Mouse (Mus musculus) liver, embryonic 15.5 days (tissue): ENCODE results near the gene Cdk9. TPM values are rescaled to one million over a fixed set of nuclear protein-coding genes. Genes with fewer than 3 reads are reported as not detected.

Source experiments
- ATAC-seq: fragments of 200-750 bp; cut with Nextera tagmentation; 2 replicates; pipeline ENCODE4 v1.8.0; 2017; ENCODE audit warnings: moderate number of reproducible peaks, mild to moderate bottlenecking, moderate library complexity; ENCODE audit not compliant: insufficient read depth
- H3K27ac ChIP-seq: fragments of 300-500 bp; sonication (generic); replicated peaks from 2 replicates; pipeline ENCODE4 v1.5.1; 2015; ENCODE audit warnings: mild to moderate bottlenecking, inconsistent platforms
- H3K27me3 ChIP-seq: fragments of 300-500 bp; sonication (generic); 2 replicates; pipeline ENCODE4 v1.6.1; 2015; ENCODE audit warnings: mild to moderate bottlenecking, inconsistent platforms
- H3K36me3 ChIP-seq: fragments of 300-500 bp; sonication (generic); replicated peaks from 2 replicates; pipeline ENCODE4 v1.6.1; 2015; ENCODE audit warnings: moderate library complexity, mild to moderate bottlenecking, inconsistent platforms
- H3K4me1 ChIP-seq: fragments of 300-500 bp; sonication (generic); replicated peaks from 2 replicates; pipeline ENCODE4 v1.6.1; 2015; ENCODE audit warnings: inconsistent platforms
- H3K4me2 ChIP-seq: fragments of 300-500 bp; sonication (generic); 2 replicates; pipeline ENCODE4 v1.6.1; 2015; ENCODE audit warnings: moderate library complexity, mild to moderate bottlenecking, inconsistent platforms
- H3K4me3 ChIP-seq: fragments of 300-500 bp; sonication (generic); replicated peaks from 2 replicates; pipeline ENCODE4 v1.5.1; 2015; ENCODE audit warnings: mild to moderate bottlenecking, inconsistent platforms
- H3K9ac ChIP-seq: fragments of 300-500 bp; sonication (generic); 2 replicates; pipeline ENCODE4 v1.6.1; 2015; ENCODE audit warnings: moderate library complexity, mild to moderate bottlenecking, inconsistent platforms
- H3K9me3 ChIP-seq: fragments of 300-500 bp; sonication (generic); replicated peaks from 2 replicates; pipeline ENCODE4 v1.6.1; 2016; ENCODE audit warnings: inconsistent platforms
- WGBS: fragments of 180-500 bp; shearing (Covaris S2); methylation state at CpG from one replicate; pipeline ENCODE4 v1.1.7; 2015; ENCODE audit warnings: mixed read lengths; ENCODE audit not compliant: insufficient replicate concordance; 5-methylcytosine and 5-hydroxymethylcytosine counted together
- polyA plus RNA-seq: library from polyadenylated mRNA; unstranded; fragments of >200 nt; fragmentation: Nextera tagmentation; extraction: Ambion mirVana; gene quantifications from 2 replicates; pipeline ENCODE4 v1.2.1, GENCODE M21; 2015

The Cdk9 gene
- polyA plus RNA-seq, 1 experiment from 2014 or later, result 48.3 TPM

- WGBS, result 66% methylated on average over 6 of the region's 6 CpGs
- no peak overlapping the region for H3K9ac ChIP-seq
- no peak for ATAC-seq
- no peak overlapping the region for H3K27ac ChIP-seq
- no peak overlapping the region for H3K4me2 ChIP-seq
- no peaks in the 10 kb centered on the region for H3K9me3 ChIP-seq
- H3K4me1 ChIP-seq, result peaks cover 11% of the 10 kb centered on the region
- H3K4me3 ChIP-seq, result no peak overlapping the region
- no peaks in the 10 kb centered on the region for H3K36me3 ChIP-seq
- no peaks in the 10 kb centered on the region for H3K27me3 ChIP-seq
These were observed 19.8 kb upstream of the Cdk9 start for GRCm38 (mm10) chr2:32732695-32733094.

DNA sequence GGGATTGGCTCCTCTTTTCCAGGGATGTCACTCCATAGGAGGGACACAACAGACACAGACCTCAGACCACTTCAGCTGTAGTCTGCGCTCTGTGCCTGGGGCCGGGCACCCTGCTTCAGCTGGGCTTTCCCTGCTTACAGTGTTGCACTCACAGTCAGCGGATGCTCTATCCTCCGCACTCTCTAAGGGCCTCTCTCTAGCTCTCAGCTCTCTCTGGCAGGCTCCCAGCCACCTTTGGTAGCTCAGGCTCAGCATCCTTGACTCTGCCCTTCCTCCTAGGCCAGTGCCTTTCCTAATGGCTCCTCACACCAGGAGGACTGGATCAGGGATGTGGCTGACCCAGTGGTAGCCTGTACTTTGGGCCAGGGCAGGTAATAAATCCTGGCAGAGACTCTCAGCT lies 19.0 kb upstream of the Cdk9 start:
- H3K27ac ChIP-seq, result no peak overlapping the region
- no peaks in the 10 kb centered on the region for H3K9me3 ChIP-seq
- ATAC-seq, result no peak
- H3K4me1 ChIP-seq, result peaks cover 18% of the 10 kb centered on the region
- WGBS, result 80% methylated on average over 4 of the region's 4 CpGs
- H3K4me2 ChIP-seq, result no peak overlapping the region
- H3K36me3 ChIP-seq, result no peaks in the 10 kb centered on the region
- H3K27me3 ChIP-seq, result no peaks in the 10 kb centered on the region
- no peak overlapping the region for H3K9ac ChIP-seq
- no peak overlapping the region for H3K4me3 ChIP-seq

- no peak for ATAC-seq
- Histone ChIP-seq H3K27me3 (no peaks in the 10 kb centered on the region), H3K9me3 (no peaks in the 10 kb centered on the region), H3K4me2 (no peak overlapping the region), H3K36me3 (0 out of 2 replicates have a peak, but pooled peaks cover 3% of the 10 kb centered on the region), H3K9ac (no peak overlapping the region), H3K4me3 (no peak overlapping the region), H3K27ac (no peak overlapping the region), H3K4me1 (peaks cover 11% of the 10 kb centered on the region)
- 61% methylated on average over 11 of the region's 11 CpGs for WGBS
These were observed 18.0 kb upstream of the Cdk9 start for GRCm38 (mm10) chr2:32730854-32731253.

DNA sequence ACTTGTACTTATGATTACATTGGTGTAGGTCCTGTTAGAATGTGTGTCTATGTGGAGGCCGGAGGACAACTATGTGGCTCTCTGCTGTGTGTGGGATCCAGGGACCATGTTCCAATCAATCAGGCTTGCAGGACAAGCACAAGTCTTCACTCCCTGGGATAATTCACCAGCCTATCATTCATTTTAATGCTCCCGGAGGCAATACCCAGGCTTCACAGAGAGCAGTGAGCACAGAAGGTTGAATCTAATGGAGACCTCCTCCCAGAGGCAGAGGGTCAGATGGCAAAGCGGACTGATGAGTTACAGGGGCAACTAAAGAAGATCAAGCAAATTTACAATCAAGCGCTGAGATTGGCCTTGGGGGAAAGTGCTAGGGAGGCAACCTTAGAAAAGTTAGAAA lies 16.7 kb upstream of the Cdk9 start:
- no peak overlapping the region for H3K4me3 ChIP-seq
- H3K27ac ChIP-seq, result no peak overlapping the region
- 70% methylated on average over 4 of the region's 4 CpGs for WGBS
- no peaks in the 10 kb centered on the region for H3K9me3 ChIP-seq
- peaks cover 11% of the 10 kb centered on the region for H3K4me1 ChIP-seq
- no peak overlapping the region for H3K4me2 ChIP-seq
- ATAC-seq, result no peak
- no peaks in the 10 kb centered on the region for H3K27me3 ChIP-seq
- H3K9ac ChIP-seq, result no peak overlapping the region
- H3K36me3 ChIP-seq, result 0 out of 2 replicates have a peak, but pooled peaks cover 3% of the 10 kb centered on the region

GRCm38 (mm10) chr2:32728463-32728862 lies 15.6 kb upstream of the Cdk9 start:
- no peaks in the 10 kb centered on the region for H3K27me3 ChIP-seq
- peaks cover 11% of the 10 kb centered on the region for H3K4me1 ChIP-seq
- H3K9me3 ChIP-seq, result no peaks in the 10 kb centered on the region
- H3K36me3 ChIP-seq, result 0 out of 2 replicates have a peak, but pooled peaks cover 3% of the 10 kb centered on the region
- WGBS, result 45% methylated on average over 7 of the region's 7 CpGs
- ATAC-seq, result no peak
- no peak overlapping the region for H3K9ac ChIP-seq
- 0 out of 2 replicates have a peak overlapping the region, but pooled peaks have one; percentile 33 for H3K4me3 ChIP-seq
- H3K4me2 ChIP-seq, result peak overlapping the region; percentile 50
- no peak overlapping the region for H3K27ac ChIP-seq

DNA sequence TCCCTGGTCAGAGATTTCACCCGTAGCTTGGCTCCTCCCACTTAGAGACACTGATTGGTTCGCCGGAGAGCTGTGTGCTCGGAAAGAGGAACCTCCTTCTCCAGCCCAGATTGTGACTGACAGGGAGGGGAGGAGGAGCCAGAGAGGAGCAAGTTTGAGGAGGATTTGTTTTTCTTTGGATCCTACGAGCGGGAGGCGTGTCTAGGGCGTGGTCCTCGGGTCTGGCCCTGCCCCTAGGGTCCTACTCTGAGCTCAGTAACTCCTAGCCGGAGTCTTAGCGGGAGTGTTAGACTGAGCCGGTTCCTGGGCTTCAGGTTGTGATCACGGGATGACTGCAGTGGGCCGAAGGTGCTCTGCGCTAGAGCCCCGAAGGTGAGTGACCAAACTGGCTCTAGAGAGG lies 14.6 kb upstream of the Cdk9 start:
- Histone ChIP-seq H3K9me3 (no peaks in the 10 kb centered on the region), H3K4me1 (peaks cover 11% of the 10 kb centered on the region), H3K27me3 (no peaks in the 10 kb centered on the region), H3K4me3 (peak overlapping the region; percentile 33), H3K36me3 (0 out of 2 replicates have a peak, but pooled peaks cover 3% of the 10 kb centered on the region), H3K4me2 (peak overlapping the region; percentile 50), H3K27ac (no peak overlapping the region), H3K9ac (no peak overlapping the region)
- ATAC-seq, result peak; percentile 88
- 2% methylated on average over 16 of the region's 16 CpGs for whole genome bisulfite sequencing

DNA sequence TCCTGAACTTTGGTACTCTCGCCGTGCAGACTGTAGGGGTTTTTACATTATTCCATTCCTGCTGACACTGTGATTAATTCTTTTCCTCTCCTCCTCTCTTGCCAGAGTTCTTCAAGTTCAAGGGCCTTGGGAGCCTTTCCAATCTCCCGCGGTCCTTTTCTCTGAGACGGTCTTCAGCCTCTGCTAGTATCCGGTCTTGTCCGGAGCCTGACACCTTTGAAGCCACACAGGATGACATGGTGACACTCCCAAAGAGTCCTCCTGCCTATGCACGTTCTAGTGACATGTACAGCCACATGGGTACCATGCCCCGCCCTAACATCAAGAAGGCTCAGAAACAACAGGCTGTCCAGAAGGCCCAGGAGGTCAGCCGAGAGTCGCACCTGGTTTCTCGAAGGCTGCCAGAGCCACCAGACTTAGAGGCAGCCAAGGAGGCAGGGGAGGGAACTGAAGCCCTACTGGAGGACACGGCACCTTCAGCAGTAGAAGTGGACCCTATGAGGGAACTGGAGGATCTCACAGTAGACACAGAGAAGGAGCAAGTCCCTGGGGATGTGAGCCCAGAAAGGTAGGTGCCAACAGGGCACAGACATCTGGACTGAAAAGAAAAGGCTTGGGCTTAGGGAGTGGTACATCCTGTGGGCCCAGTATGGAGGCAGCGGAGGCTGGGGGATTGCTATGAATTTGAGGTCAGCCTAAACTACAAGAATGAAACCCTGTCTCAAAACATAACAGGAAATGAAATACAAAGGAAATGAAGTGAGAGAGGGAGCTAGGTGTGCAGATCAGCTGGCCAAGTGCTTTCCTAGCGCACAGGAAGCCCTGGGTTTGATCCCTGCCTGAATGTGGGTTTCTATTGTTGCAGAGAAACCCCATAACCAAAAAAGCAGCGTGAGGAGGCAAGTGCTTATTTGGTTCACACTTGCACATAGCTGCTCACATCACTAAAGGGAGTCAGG lies 12.2 kb upstream of the Cdk9 start:
- H3K27ac ChIP-seq, result no peak overlapping the region
- WGBS, result 72% methylated on average over 16 of the region's 16 CpGs
- H3K36me3 ChIP-seq, result 0 out of 2 replicates have a peak, but pooled peaks cover 3% of the 10 kb centered on the region
- no peaks in the 10 kb centered on the region for H3K27me3 ChIP-seq
- no peak overlapping the region for H3K4me3 ChIP-seq
- no peaks in the 10 kb centered on the region for H3K9me3 ChIP-seq
- no peak for ATAC-seq
- H3K4me1 ChIP-seq, result peaks cover 24% of the 10 kb centered on the region
- no peak overlapping the region for H3K9ac ChIP-seq
- no peak overlapping the region for H3K4me2 ChIP-seq

- Histone ChIP-seq H3K27me3 (no peaks in the 10 kb centered on the region), H3K27ac (no peak overlapping the region), H3K9ac (no peak overlapping the region), H3K9me3 (no peaks in the 10 kb centered on the region), H3K36me3 (0 out of 2 replicates have a peak, but pooled peaks cover 3% of the 10 kb centered on the region), H3K4me1 (peaks cover 24% of the 10 kb centered on the region), H3K4me3 (no peak overlapping the region), H3K4me2 (no peak overlapping the region)
- no peak for ATAC-seq
- WGBS, result 54% methylated on average over 4 of the region's 4 CpGs
These were observed 11.3 kb upstream of the Cdk9 start for GRCm38 (mm10) chr2:32724149-32724548.

GRCm38 (mm10) chr2:32722581-32722980 lies 9.7 kb upstream of the Cdk9 start:
- no peak for ATAC-seq
- H3K27me3 ChIP-seq, result no peaks in the 10 kb centered on the region
- WGBS, result 37% methylated on average over 3 of the region's 3 CpGs
- no peak overlapping the region for H3K27ac ChIP-seq
- H3K36me3 ChIP-seq, result 0 out of 2 replicates have a peak, but pooled peaks cover 3% of the 10 kb centered on the region
- H3K9me3 ChIP-seq, result no peaks in the 10 kb centered on the region
- H3K4me2 ChIP-seq, result peak overlapping the region; percentile 32
- no peak overlapping the region for H3K9ac ChIP-seq
- H3K4me1 ChIP-seq, result peaks cover 27% of the 10 kb centered on the region
- H3K4me3 ChIP-seq, result no peak overlapping the region

GRCm38 (mm10) chr2:32722046-32722445 lies 9.2 kb upstream of the Cdk9 start:
- 0 out of 2 replicates have a peak, but pooled peaks cover 3% of the 10 kb centered on the region for H3K36me3 ChIP-seq
- H3K4me2 ChIP-seq, result peak overlapping the region; percentile 32
- no peak overlapping the region for H3K9ac ChIP-seq
- H3K4me3 ChIP-seq, result peak overlapping the region; percentile 39
- ATAC-seq, result no peak
- H3K4me1 ChIP-seq, result peaks cover 21% of the 10 kb centered on the region
- H3K27ac ChIP-seq, result no peak overlapping the region
- no peaks in the 10 kb centered on the region for H3K27me3 ChIP-seq
- no peaks in the 10 kb centered on the region for H3K9me3 ChIP-seq
- 19% methylated on average over 6 of the region's 6 CpGs for WGBS

DNA sequence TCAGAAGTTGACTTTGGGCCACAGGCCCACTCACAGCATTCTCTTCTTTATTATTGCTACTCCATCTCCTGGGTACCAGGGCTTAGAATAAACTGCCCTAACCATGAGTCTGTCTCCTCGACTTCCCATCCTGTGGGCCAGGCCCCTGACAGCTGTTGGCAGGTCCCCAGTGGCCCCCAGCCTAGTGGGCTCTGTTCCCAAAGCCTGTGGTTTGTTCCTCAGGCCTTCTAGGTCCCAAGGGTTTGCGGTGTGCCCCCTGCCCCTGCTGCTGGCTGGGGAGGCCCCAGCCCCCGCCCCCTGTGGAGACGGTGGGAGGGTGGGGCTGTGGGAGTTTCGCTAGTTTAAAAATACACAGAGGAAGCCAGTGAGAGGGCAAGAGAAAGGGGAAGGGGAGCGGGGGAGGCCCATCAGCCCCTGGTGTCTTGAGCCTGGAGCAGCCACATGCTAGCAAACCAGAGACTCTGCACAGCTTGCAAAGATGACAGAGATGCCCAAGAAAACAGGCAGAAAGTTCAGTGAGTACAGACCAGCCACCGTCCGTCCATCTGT lies 7.9 kb upstream of the Cdk9 start, which contains the start of gene Sh2d3c:
TSS of gene Sh2d3c (plus strand) at position 375 of the 549 bp plus-strand sequence.
- H3K4me3 ChIP-seq, result peak within 1 kb of the TSS; percentile 39
- 13% methylated on average over 8 of the region's 8 CpGs for WGBS
- no peaks in the 10 kb centered on the region for H3K27me3 ChIP-seq
- H3K27ac ChIP-seq, result peak within 1 kb of the TSS; percentile 48
- H3K9ac ChIP-seq, result no peak within 1 kb of the TSS
- peak within 1 kb of the TSS; percentile 32 for H3K4me2 ChIP-seq
- no peaks in the 10 kb centered on the region for H3K9me3 ChIP-seq
- peaks cover 20% of the 10 kb centered on the region for H3K4me1 ChIP-seq
- H3K36me3 ChIP-seq, result no peaks in the 10 kb centered on the region
- no peak for ATAC-seq
